Mouse (Mus musculus): ENCODE measurements around the gene Olfr1278.
"Not testable (repeated sequence)": the region's sequence is repeated elsewhere in the genome, so short reads cannot be mapped to it uniquely, and the experiment has no call there.

Olfr1278 gene

GRCm38 (mm10) chr2:111289836-111290235 is at the start of gene Olfr1278:
TSS of gene Olfr1278 (plus strand) at chr2:111290136.
- no peak for DNase-seq (ENCODE audit: low spot score in 2 of 2)

DNA sequence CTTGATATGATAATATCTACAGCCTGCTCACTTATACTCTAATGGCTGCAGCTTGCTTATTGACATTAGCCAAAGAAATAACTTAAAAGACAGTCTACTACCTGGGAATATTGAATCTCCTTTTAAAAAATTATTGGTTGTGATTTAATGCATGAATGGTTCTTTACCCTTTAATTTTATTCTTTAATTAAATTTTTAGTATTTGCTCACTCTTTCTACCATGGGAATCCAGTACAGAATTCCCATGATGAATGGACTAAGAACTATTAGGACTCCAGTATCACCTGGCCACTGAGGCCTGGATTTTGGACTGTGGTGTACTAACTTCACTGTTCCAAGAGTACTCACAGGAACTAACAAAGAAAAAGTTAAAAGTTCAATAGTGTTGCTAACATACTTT is 35.7 kb upstream of the Olfr1278 start, which contains the start of gene Olfr1276:
Olfr1276 (plus strand) TSS at position 301 of the 400 bp plus-strand sequence.
- no peak for DNase-seq (ENCODE audit: low spot score in 2 of 2)

- no peak for DNase-seq (ENCODE audit: low spot score in 2 of 2)
Observed at GRCm38 (mm10) chr2:111274006-111274405, 15.9 kb upstream of the Olfr1278 start, which contains the start of gene Olfr1277. TSS of gene Olfr1277 (minus strand) at chr2:111274106.

DNA sequence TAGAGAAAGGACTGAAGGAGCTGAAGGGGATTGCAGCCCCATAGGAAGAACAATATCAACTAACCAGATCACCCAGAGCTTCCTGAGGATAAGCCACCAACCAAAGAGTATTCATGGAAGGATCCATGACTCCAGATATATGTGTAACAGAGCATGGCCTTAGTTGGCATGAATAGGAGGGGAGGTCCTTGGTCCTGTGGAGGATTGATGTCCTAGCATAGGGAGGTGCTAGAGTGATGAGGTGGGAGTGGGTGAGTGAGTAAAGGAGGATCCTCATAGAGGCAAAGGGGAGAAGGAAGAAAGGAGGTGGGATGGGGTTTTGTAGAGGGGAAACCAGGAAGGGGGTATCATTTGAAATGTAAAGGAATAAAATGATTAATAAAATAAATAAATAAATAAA is 8.6 kb downstream of the Olfr1278 start:
- no peak for DNase-seq (ENCODE audit: low spot score in 2 of 2)

DNA sequence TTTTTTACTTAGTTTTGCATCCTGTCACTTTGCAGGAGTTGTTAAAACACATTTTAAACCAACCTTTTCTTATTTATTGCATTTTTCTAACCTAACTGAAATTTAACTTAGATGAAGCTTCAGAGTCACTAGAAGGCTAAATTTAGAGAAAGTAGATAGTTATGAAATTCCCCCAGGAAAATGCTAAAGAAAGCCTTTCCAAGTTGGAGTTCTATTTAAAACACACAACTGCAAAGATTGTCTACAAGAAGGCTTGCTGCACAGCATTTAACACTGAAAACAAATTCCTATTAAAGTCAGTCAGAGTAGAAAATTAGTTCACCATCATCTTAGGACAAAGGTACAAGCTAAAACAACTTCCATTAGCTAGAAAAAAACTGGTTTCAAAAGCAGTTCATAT is 10.4 kb downstream of the Olfr1278 start, which contains the start of gene Olfr1279:
Olfr1279 (plus strand) TSS at position 262 of the 400 bp plus-strand sequence.
- DNase-seq (ENCODE audit: low spot score in 2 of 2) = no peak

- DNase-seq (ENCODE audit: low spot score in 2 of 2) = no peak
Observed at GRCm38 (mm10) chr2:111313717-111314116, 23.8 kb downstream of the Olfr1278 start, which contains the start of gene Olfr1280. TSS of gene Olfr1280 (plus strand) at chr2:111314017.

GRCm38 (mm10) chr2:111326220-111326619 is 36.3 kb downstream of the Olfr1278 start, which contains the start of gene Olfr1281:
TSS of gene Olfr1281 (plus strand) at chr2:111326520.
- no peak for DNase-seq (ENCODE audit: low spot score in 2 of 2)

DNA sequence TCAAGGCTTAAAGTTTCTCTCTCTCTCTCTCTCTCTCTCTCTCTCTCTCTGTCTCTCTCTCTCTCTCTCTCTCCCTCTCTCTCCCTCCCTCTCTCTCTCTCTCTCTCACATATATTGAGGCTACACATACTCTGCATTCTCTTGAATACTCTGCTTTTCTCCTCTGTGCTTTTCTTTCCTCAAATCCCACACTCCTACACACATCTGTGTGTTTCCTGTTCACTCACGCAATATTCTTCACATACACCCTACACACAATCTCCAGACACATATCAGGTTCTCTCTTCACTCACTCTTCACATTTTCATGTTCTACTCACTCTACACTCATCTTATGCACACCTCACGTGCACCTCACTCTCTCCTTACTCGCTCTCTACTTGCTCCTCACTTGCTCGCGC is 43.8 kb downstream of the Olfr1278 start:
- DNase-seq (ENCODE audit: low spot score in 2 of 2) = not testable (repeated sequence)

GRCm38 (mm10) chr2:111335976-111336375 is 46.0 kb downstream of the Olfr1278 start, which contains the start of gene Olfr1282:
TSS of gene Olfr1282 (minus strand) at chr2:111336076.
- no peak for DNase-seq (ENCODE audit: low spot score in 2 of 2)

Data from right cerebral cortex, postnatal 36 days (tissue).